Mouse (Mus musculus) MN1 (cell line): Measurements from ENCODE around the gene Mia3.
"Not testable (repeated sequence)": the region's sequence is repeated elsewhere in the genome, so short reads cannot be mapped to it uniquely, and the experiment has no call there.

ENCODE experiments used
- DNase-seq: peaks from one replicate; pipeline ENCODE4 v3.0.0-alpha.2; 2016; ENCODE audit warnings: low spot score

The Mia3 gene

GRCm38 (mm10) chr1:183344886-183345816, 24.2 kb downstream of the Mia3 start:
- peak; percentile 82 for DNase-seq

- not testable (repeated sequence) for DNase-seq
Measured at GRCm38 (mm10) chr1:183342902-183343301, 26.5 kb downstream of the Mia3 start.

GRCm38 (mm10) chr1:183327171-183327570, 42.2 kb downstream of the Mia3 start:
- DNase-seq = no peak

- no peak for DNase-seq
Measured at GRCm38 (mm10) chr1:183324433-183324832, 44.9 kb downstream of the Mia3 start.

- DNase-seq = no peak
Measured at GRCm38 (mm10) chr1:183323923-183324322, 45.4 kb downstream of the Mia3 start.

- DNase-seq = not testable (repeated sequence)
Measured at GRCm38 (mm10) chr1:183322496-183322895, 46.9 kb downstream of the Mia3 start.

- peak; percentile 45 for DNase-seq
Measured at GRCm38 (mm10) chr1:183320708-183321107, 48.6 kb downstream of the Mia3 start.

- no peak for DNase-seq
Measured at GRCm38 (mm10) chr1:183315783-183316182, 53.6 kb downstream of the Mia3 start.

- no peak for DNase-seq
Measured at GRCm38 (mm10) chr1:183312076-183312475, 57.3 kb downstream of the Mia3 start.

GRCm38 (mm10) chr1:183309601-183310000, 59.8 kb downstream of the Mia3 start:
- not testable (repeated sequence) for DNase-seq

GRCm38 (mm10) chr1:183308476-183308875, 60.9 kb downstream of the Mia3 start:
- no peak for DNase-seq

- DNase-seq = no peak
Measured at GRCm38 (mm10) chr1:183307555-183307954, 61.8 kb downstream of the Mia3 start.

GRCm38 (mm10) chr1:183299161-183299560, 70.2 kb downstream of the Mia3 start:
- DNase-seq = peak; percentile 88

GRCm38 (mm10) chr1:183297886-183298489, 71.4 kb downstream of the Mia3 start:
- peak; percentile 84 for DNase-seq

- peak; percentile 70 for DNase-seq
Measured at GRCm38 (mm10) chr1:183297473-183297885, 71.9 kb downstream of the Mia3 start.

GRCm38 (mm10) chr1:183296877-183297383, 72.4 kb downstream of the Mia3 start, which contains the start of gene Brox:
Gene Brox, minus strand, starts transcription at chr1:183297269.
- DNase-seq = peak; percentile 95

GRCm38 (mm10) chr1:183296465-183296864, 72.9 kb downstream of the Mia3 start, which contains the start of gene Aida:
Gene Aida, plus strand, starts transcription at chr1:183296590.
- DNase-seq = no peak

- DNase-seq = no peak
Measured at GRCm38 (mm10) chr1:183289576-183289975, 79.8 kb downstream of the Mia3 start.

- no peak for DNase-seq
Measured at GRCm38 (mm10) chr1:183288351-183288750, 81.0 kb downstream of the Mia3 start.
